Mouse (Mus musculus) mammary gland, adult 2 months (tissue): ENCODE data around the gene Ifi27l2b. TPM values are rescaled to one million over a fixed set of nuclear protein-coding genes. Genes with fewer than 3 reads are reported as not detected.

Experiments used
- polyA plus RNA-seq: library from polyadenylated mRNA; depleted of rRNA; stranded (reverse); fragments of >200 nt; gene quantifications from 2 replicates; pipeline ENCODE4 v1.2.3, GENCODE M21; 2012; ENCODE audit warnings: low replicate concordance; rRNA removed

Gene Ifi27l2b
- polyA plus RNA-seq, result not detected in 2 replicates

GRCm38 (mm10) chr12:103457140-103457539, at the start of gene Ifi27l2b:
Ifi27l2b (minus strand) TSS chr12:103457223.

GRCm38 (mm10) chr12:103443524-103443923, 13.5 kb downstream of the Ifi27l2b start, which contains the start of gene Ifi27l2a:
Ifi27l2a (minus strand) TSS chr12:103443680.

GRCm38 (mm10) chr12:103433986-103434731, 22.9 kb downstream of the Ifi27l2b start, which contains the start of gene Ifi27:
Ifi27 (plus strand) TSS chr12:103434211.

GRCm38 (mm10) chr12:103425729-103426470, 31.1 kb downstream of the Ifi27l2b start, which contains the start of gene Ddx24:
Ddx24 (minus strand) TSS chr12:103425830.

GRCm38 (mm10) chr12:103407720-103408119, 49.3 kb downstream of the Ifi27l2b start, which contains the start of gene 9330161L09Rik:
9330161L09Rik (minus strand) TSS chr12:103407820.

Other genes with a start within 250 kb of the Ifi27l2b start
- 1.6 and 2.9 TPM in 2 replicates for gene Prima1, start 215.1 kb downstream of the Ifi27l2b start, polyA plus RNA-seq
- not detected in 2 replicates for gene Fam181a, start 146.2 kb downstream of the Ifi27l2b start, polyA plus RNA-seq
- gene Asb2, start 101.2 kb downstream of the Ifi27l2b start, polyA plus RNA-seq, result 20.7 and 80.8 TPM in 2 replicates
- 3.6 and 5.8 TPM in 2 replicates for gene Otub2, start 68.5 kb downstream of the Ifi27l2b start, polyA plus RNA-seq
- 0.81 and 1.3 TPM in 2 replicates for gene 9330161L09Rik, start 49.4 kb downstream of the Ifi27l2b start, polyA plus RNA-seq
- gene Ddx24, start 31.4 kb downstream of the Ifi27l2b start, polyA plus RNA-seq, result 29.2 and 49.9 TPM in 2 replicates
- gene Ifi27, start 23.0 kb downstream of the Ifi27l2b start, polyA plus RNA-seq, result 1,029 and 1,525 TPM in 2 replicates
- 4,536 and 5,133 TPM in 2 replicates for gene Ifi27l2a, start 13.5 kb downstream of the Ifi27l2b start, polyA plus RNA-seq
- 0.84 and 0.89 TPM in 2 replicates for gene Ppp4r4, start 75.1 kb upstream of the Ifi27l2b start, polyA plus RNA-seq
- 1.8 and 1.9 TPM in 2 replicates for gene Serpina10, start 174.2 kb upstream of the Ifi27l2b start, polyA plus RNA-seq
- gene Serpina6, start 200.0 kb upstream of the Ifi27l2b start, polyA plus RNA-seq, result 0.43 TPM in 1 of 2 replicates, not detected in the other
- not detected in 2 replicates for gene Serpina16, start 218.9 kb upstream of the Ifi27l2b start, polyA plus RNA-seq
- not detected in 2 replicates for gene Serpina1f, start 238.3 kb upstream of the Ifi27l2b start, polyA plus RNA-seq